21 mouse cellular contexts compared by ENCODE assay signal in the genomic region with DNA sequence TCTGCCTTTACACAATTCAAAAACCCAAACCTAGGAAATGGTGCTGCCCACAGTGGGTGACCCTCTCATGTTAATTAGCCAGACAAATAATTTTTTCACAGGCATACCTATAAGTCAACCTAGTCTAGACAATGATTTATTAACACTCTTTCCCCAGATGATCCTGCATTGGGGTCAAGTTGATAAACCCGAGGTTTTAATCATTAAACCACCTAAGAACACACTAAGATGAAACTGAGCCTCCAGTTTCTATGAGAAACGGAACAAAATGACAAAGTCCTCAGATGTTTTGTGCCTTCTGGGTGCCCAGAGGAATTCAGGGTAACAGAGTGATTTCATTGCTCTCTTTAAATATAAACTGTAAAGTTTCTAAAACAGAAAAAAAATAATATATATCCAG. TPM values are rescaled to one million over a fixed set of nuclear protein-coding genes. Genes with fewer than 3 reads are reported as not detected.
"Had no signal": no experiment of that assay in that cellular context is flagged by ENCODE, and none has a peak within 500 bp of the region (broad histone marks: within the 10 kb centered on the region; RNA-seq: fewer than 3 reads in every experiment).

No protein-coding gene starts in this region.

- DNase-seq: lung, adult 2 months; lung, postnatal 14 days; lung, postnatal 36 days; right cerebral cortex, postnatal 14 days; thymus, adult 2 months; thymus, postnatal 25 days; thymus, postnatal 4 days had no signal

- H3K9me3 ChIP-seq: lung, embryonic 15.5 days; neural tube, embryonic 12.5 days; stomach, embryonic 15.5 days had no signal

- H3K4me1 ChIP-seq: lung, embryonic 15.5 days; megakaryocyte, embryonic 14.5 days; midbrain, embryonic 13.5 days; midbrain, embryonic 15.5 days; neural tube, embryonic 12.5 days; stomach, embryonic 15.5 days had no signal

- H3K36me3 ChIP-seq: lung, embryonic 15.5 days; midbrain, embryonic 13.5 days; midbrain, embryonic 15.5 days; neural tube, embryonic 12.5 days; stomach, embryonic 15.5 days had no signal

- H3K27me3 ChIP-seq: lung, embryonic 15.5 days; megakaryocyte, embryonic 14.5 days; midbrain, embryonic 13.5 days; midbrain, embryonic 15.5 days; neural tube, embryonic 12.5 days; stomach, embryonic 15.5 days had no signal

- H3K27ac ChIP-seq: lung, embryonic 15.5 days; macrophage; midbrain, embryonic 13.5 days; midbrain, embryonic 15.5 days; neural tube, embryonic 12.5 days; stomach, embryonic 15.5 days; stomach, postnatal 0 days had no signal

- ATAC-seq: lung, postnatal 0 days; midbrain, embryonic 13.5 days; midbrain, embryonic 15.5 days had no signal

- H3K4me3 ChIP-seq: lung, embryonic 15.5 days; megakaryocyte, embryonic 14.5 days; midbrain, embryonic 13.5 days; midbrain, embryonic 15.5 days; neural tube, embryonic 12.5 days; stomach, embryonic 15.5 days had no signal

- H3K4me2 ChIP-seq: lung, embryonic 15.5 days; midbrain, embryonic 11.5 days; midbrain, embryonic 13.5 days; midbrain, embryonic 15.5 days; neural tube, embryonic 12.5 days; stomach, embryonic 15.5 days had no signal

- H3K9ac ChIP-seq: lung, embryonic 15.5 days; midbrain, embryonic 13.5 days; midbrain, embryonic 15.5 days; neural tube, embryonic 12.5 days; stomach, embryonic 15.5 days had no signal

RNA-seq across cellular contexts. Expression of gene Unc13c, which starts 18.5 kb away (rescaled TPM):
- total RNA-seq: megakaryocyte progenitor cell, adult 5-6 weeks; monocyte, adult 5-6 weeks; neutrophil, adult 5-6 weeks had no signal
- polyA plus RNA-seq: lung, adult 2 months; macrophage; spleen, adult 2 months; thymus, adult 2 months had no signal
